Mouse (Mus musculus) adrenal gland, adult 2 months (tissue): ENCODE measurements around the gene Npas3. TPM values are rescaled to one million over a fixed set of nuclear protein-coding genes. Genes with fewer than 3 reads are reported as not detected.

Experiments
- DNase-seq: peaks from one replicate; pipeline ENCODE4 v3.0.0; 2021
- polyA plus RNA-seq: library from polyadenylated mRNA; depleted of rRNA; stranded (reverse); fragments of >200 nt; gene quantifications from 2 replicates; pipeline ENCODE4 v1.2.3, GENCODE M21; 2012
- total RNA-seq, 2 experiments: library from RNA; stranded (reverse); gene quantifications; 2 replicates each; pipeline ENCODE4 v1.2.3; 2021

Gene Npas3
- total and polyA plus RNA-seq, 3 experiments = 0.98 to 4.4 (median 2.1) TPM

DNA sequence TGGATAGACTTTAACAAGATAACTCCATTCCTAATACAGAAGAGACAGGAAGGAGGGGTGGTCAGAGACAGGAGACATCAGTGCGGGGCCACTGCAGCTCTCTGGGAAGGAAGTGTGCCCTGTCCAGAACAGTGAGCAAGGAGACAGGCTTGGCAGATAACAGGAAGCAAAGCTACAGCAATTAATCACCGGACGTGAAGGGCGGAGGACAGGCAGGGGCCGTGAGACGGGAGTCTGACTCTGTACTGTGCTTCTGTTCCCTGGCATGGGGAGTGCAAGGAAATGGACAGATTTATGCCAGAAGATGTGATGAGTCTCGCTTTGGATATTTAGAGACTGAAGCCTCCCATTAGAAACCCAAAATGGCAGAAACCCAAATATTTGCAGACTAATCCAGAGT is 47.3 kb downstream of the Npas3 start:
- peak; percentile 52 for DNase-seq

DNA sequence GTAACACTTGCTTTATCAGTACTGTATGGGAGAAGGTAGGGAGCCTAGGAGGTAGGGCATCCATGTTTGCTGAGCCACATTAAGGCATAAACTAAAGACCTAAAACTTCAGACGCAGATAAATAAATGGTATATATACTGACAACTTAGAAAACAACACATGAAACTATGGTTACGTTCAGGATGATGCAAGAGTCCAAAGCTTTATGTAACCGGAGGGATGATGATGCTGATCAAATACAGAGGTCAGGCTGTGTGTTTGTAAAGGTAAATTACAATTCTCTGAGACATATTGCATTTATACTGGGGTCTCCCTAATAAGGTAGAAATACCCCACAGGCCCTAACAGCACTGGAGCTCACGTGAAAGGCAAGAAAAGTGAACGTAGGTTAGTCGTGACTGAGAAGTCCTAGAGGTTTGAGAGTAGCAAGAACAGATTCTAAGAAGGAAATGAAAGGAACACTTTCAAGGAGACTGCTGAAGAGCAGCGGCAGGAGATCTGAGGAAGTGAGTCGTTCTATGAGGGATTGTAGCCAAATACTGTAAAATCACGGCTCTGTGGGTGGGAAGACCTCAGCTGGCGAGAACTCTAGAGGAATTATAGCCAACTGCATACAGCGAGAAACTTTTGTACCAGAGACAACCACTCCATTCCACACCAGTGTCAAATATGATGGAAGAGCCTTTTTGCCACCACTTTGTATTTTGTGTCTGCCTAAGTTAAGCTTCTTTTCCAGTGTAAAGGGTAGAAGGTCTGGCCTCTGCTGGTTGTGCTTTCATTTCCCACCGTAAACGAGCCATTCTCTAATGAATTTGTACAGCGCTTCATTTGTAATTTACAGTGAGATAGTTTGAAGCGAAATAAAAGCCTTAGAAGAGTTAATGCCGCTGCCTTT is 49.7 kb downstream of the Npas3 start:
- DNase-seq = no peak

DNA sequence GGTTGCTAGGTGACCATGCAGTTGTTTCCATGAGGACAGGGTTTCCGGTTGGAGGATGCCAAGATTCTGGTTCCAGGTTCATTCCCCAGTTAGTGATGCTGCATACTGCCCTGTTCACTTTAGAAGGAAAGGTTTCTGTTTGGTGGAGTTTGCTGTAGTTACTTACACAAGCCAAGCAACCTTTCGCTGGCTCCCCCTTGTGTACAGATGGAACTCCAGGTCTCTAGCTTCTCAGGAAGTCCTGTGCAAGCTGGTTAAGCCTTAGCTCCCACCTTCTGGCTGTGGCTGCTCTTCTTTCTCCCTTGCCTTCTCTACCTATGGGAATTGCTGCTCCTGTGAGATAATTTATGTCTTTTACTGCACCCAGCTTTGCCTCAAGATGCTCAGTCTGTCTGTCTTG is 52.5 kb downstream of the Npas3 start:
- DNase-seq = peak; percentile 15

DNA sequence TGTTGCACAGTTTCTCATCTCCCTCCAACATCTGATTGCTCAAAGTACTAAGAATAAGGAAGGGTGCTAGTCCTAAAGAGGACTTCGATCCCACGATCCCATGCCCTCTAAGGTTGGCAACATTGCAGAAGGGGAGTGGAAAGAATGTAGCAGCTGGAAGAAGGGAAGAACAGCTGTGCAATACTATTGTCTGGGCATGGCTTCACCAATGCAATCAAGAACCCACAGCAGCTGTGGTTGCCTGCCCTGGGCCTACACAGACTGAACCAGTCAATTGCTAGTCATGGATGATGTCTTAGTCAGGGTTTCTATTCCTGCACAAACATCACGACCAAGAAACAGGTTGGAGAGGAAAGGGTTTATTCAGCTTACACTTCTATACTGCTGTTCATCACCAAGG is 53.7 kb downstream of the Npas3 start:
- no peak for DNase-seq

DNA sequence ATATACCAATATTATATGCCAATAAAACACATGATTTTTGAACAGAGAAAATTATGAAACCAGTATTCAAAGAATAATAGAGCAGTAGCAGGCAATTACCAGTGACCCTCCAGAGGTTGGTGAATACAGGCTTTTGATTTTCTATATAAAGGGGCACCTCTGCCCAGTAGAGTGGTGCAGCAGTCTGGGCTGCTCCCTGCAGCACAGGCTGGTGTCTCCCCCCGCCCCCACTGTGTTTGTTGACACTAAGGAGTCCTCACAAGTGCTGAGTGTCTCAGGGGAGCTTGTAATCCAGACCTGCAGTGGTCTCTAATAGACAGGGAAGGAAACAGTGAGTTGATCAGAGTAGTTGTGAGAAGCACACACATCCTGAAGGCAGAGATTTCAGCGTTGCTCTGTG is 68.2 kb downstream of the Npas3 start:
- DNase-seq = no peak

DNA sequence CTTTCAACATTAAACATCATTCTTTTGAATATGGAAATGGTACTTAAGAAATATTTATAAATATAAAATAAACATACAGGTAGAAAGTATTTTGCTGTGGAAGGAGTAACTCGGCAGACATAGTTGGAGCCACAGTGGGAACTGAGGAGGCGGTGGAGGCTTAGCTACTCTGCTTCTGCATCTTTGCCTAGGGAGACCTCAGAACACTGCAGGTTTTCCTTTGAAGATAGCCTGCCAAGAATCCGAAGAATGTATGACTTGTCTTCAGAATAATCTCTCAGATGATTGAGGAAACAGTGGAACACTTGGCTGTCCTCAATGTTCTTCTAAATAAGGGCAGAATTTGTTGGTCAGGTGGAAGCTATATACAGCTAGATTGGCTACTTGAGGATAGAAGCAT is 69.3 kb downstream of the Npas3 start:
- DNase-seq = no peak

DNA sequence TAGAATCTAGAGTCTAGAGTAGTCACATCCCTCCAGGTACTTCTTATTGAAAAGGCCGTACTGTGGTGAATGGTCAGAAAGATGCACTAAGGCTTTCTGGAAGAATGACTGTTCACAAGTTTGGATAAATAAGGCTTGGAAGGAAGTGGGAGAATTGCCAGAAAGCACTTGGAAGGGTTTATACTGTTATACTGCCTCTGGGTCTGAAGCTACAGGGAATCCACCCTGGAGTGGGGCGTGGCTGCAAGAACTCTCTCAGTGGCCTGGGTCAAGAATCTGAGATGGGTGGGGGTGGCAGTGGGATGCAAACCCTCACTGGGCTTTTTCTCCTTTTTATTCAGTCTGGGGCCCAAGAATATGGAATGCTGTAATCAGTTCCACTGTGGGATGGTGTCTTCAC is 72.0 kb downstream of the Npas3 start:
- no peak for DNase-seq

DNA sequence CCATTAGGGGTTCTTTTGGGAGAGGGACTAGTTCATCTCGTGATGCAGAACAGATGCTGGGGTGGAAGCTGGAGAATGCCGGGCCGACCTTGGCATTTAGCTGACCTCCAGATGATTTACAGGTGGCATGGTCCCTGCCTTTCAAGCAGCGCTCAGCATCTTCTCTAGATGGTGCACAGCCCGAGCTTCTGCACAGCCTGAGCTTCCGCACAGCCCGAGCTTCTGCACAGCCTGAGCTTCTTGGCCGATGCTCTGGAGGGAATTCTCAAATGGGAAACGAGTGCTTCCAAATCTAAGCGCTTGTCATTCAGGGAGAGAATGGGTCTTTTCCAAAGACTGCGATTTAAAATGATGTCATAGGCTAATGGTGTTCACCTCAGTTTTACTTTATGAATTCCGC is 72.5 kb downstream of the Npas3 start:
- DNase-seq = peak; percentile 30

DNA sequence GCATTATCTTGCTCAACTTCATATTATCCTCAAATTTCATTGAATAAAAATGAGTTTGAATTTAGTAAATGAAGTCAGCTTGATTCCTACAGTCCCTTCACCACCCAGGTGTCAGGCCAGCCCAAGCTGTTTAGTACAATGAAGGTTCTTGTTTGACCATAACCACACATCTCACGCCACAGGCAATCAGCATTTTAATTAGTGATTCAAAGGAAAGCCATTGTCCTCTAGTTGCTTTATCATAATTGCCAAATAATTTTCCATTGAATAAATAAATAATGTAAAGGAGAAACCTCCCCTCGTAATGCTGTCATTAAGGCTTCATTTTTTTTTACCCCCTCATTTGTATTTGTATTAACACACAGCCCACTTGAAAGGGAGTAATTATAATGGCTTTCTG is 73.5 kb downstream of the Npas3 start:
- DNase-seq = no peak

DNA sequence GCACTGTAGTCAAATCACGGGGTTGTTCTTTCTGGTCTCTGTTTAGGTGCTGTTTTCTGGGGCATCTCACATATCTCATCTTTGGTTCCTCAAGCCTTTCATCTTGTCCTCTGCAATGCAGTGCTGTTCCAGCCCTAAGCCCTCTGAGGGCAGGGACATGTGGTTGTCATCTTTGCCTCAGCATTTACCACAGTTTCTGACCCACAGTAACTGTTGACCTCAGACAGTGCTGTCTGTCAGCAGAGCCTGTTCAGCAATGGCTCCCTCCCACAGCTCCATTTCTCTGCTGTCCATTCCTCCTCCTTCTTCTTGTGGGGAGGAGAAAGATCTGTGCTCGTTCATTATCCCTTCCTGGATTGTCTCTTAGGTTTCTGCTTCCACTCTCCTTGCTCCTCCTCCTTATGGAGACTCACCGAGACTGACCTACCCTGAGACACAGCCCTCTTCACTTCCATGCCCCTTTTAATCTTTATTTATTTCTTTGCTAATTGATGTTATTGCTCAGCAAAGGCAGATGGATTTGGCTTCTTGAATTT is 79.2 kb downstream of the Npas3 start:
- DNase-seq = no peak

DNA sequence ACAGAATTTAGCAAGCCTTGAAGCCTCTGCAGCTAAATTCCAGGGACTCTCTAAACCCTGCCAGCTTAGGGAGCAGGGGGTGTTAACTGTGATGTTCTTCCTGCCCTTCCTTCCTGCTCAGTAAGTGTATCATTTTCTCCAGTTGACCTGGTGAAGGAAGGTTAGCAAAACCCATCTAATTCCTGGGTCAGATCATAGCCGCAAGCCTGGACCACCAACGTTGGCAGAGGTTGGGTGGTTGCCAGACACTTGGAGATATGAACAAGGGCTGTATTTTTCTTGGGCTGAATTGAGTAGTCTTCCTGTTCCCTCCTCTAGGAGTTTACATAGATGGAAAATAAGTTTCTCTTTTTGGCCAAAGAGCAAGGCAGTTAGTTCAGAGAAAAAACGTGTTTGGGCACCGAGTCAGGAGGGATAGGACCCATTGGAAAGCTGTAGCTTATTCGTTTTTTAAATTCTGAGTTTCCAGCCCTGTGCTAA is 79.8 kb downstream of the Npas3 start:
- peak; percentile 6 for DNase-seq

DNA sequence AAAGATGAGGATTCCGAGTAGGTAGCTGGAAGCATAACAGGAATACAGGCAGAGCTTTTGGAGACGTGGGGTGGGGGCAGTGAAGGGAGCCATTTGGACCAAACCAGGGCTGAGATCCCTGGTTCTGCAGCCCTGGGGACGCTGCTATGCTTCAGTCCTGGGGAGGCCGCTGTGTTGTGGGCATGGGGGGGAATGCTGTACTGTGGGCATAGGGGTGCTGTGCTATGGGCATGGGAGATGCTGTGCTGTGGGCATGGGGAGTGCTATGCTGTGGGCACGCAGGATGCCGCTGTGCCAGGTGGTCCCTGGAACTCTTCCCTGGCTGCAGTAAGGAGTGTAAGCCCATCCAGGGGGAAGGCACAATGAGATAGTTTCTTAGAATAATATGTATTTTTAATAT is 81.7 kb downstream of the Npas3 start:
- no peak for DNase-seq

DNA sequence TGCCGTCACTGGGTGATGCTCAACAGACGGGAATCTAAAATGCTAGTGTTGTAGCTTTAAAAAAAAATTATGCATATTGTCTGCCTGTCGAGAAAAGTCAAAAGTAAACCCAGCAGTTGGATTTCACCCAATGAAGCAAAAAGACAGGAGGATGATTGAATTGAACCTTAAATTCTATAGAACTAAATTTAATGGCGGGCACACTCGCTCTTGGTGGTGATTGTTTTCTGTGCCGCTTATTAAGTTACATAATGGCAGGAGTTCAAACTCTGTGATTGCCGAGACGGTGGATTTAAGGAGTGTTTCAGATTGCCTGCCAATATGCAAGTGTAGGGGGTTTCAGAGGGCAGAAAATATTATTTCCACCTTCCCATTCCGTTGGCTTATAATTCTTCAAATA is 82.9 kb downstream of the Npas3 start:
- DNase-seq = no peak

DNA sequence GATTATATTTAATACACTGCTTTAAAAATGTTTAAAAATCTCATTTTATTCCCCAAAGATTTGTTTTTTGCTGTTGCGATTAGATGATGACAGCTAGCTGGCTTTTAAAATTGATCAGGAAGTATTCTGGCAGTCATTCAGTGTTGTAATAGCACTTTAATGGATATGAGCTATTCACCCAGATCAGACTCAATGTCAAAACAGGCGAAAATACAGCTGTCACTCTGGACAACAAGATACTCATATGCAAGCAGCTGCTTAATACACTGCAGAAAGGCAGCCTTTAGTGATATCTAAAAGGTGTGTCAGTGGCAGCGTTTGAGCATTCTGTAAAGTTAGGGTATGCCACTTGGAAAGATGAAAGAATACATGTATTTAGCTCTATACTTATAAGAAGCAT is 83.3 kb downstream of the Npas3 start:
- DNase-seq = no peak

DNA sequence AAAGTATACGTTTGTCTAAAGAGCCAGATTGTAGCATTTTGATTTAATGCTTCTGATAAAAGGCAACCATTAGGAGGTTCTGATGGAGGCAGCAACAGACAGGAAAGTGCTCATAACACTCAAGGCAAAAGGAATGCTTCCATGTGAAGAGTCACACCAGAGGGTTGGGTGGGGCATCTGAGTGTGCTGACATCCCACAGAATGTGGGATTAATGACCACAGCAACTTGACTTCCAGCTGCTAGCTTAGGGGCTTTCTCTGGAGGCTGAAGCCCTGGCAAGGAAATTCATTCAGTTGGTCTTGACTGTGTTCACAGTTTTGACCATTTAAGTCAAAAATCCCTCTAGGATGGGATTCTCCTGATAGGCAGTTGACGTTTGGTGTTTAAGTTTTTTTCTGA is 84.8 kb downstream of the Npas3 start:
- no peak for DNase-seq

DNA sequence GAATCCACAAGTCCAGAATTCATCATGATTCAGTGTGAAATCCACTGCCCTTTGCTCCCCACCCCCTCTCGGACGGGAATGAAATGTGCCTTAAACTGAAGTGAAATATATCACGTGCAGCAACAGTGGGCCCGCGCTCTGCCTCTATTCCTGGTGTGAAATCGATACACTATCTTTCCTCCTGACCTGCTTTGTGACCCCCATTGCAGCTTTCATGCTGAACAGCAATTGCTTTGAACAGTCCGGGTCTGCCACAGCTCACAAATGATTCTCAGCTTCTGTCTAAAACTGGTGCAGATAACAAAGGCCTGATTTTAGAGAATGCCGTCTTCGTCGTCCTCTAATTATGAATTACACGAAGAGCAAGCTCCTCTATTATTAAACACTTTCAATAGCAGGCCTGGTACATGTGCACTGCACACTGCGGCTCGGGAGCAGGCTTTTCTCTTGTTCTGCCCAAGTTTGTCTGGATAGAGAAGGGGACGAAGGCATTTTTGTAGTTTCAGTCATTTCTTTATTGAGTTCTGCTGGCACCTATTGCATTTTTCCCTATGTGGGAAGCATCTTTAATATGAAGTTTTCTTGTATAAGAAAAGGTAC is 90.0 kb downstream of the Npas3 start:
- DNase-seq = no peak

DNA sequence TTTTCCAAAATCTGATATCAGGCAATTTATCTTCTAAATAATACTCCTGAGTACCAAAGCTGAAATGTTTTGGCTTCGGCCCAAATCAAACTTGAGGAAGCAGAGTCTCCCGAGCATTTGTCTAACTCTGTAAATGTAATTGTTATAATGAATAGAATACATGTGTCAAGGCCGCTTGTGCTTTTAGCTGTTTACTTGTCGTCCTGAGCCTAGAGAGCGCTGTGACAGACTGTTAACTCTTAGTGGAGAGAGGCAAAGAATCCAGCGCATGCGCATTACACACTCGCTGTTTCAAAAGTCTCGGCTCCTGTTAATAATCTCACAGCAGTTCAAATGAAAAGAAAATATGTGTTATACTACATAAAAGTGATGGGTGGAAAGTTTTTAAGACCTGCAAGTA is 94.3 kb downstream of the Npas3 start:
- peak; percentile 3 for DNase-seq

DNA sequence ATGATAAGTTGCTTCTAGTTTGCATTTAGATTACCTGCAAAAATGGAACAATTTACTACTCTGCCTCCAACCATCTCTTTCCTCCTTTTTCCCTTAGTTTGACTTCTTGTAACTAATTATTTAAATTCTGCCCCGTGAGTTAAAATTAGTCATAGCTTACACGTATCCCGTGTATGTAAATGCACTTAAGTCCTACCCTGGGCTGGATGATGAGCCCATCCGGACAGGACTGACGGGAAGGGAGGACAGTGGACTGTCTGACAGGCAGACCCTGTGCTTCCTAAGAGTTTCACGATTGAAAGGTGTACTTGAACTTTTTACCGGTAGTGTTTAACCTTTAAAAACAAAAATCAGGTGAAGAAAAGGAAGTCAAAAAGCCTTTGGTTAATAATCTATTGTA is 103.4 kb downstream of the Npas3 start:
- no peak for DNase-seq

DNA sequence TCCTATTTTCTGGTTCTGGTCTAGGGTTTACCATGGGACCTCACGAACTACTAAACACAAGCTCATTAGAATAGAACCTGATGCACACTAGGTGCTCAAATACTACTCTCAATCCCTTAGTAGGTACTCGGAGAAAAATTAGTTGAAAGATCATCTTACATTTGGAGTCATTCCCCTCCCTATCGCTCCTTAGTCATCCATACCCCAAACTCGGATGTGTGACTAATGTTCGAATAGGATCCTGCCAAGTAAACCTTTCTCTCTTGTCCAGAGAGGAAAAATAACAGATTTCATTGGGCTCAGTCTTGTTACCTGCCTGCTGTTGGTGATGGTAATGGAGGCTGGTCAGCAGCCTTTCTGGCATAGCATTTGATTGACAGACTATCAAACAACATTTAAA is 117.3 kb downstream of the Npas3 start:
- DNase-seq = no peak

DNA sequence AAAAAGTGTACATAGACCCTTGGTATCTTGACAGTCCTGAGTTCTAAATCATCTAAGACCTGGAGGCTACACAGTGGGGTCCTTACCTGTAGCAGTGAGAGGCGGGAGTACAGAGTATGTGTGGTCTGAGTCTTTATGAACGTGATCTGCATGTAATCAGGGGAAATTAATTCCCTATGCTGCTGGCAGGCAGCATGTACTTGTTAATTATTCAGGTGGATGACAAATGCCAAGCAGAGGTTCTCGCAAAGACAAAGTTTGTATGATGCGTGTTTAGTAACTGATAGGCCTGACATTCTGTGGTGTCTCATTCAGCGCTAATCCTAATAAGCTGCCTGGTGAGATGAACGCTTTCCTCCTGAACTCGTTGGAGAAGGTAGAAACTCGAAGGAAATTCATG is 136.4 kb downstream of the Npas3 start:
- no peak for DNase-seq

DNA sequence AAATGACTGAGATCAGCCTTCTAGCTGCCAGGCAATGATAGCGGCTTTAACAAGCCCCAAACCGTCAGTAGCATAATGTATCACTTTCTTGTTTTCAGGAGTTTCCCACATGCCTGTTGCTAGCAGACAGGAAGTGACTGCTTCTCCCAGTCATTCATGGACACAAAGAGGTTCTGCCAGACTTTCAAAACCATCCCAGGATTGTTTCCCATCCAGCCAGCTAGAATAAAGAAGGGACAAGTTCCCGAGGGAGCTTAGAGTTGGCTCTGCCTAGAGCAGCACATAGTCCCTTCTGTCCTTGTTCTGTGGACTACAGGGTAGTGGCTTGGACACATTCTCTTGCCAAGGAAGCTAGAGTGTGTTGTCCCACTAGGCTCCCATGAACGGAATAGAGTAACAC is 157.4 kb downstream of the Npas3 start:
- DNase-seq = no peak

DNA sequence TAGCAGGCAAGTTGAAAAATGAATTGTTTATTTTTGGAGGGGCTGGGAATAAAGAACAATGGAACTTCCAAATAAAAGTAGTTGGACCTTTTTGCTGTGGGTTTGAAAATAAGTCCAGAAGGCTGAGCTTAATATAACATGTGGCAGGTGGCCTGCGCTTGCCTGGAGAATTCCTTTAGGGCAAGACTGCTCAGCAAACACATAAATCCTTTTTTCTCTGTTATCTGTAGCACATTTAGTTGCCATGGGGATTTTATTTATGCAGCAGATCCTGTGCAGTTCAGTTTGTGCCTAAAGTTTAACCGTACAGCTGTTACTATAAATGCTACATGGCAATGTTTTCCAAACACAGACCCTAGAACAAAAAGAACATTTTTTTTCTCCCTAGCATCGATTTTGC is 159.3 kb downstream of the Npas3 start:
- DNase-seq = no peak

DNA sequence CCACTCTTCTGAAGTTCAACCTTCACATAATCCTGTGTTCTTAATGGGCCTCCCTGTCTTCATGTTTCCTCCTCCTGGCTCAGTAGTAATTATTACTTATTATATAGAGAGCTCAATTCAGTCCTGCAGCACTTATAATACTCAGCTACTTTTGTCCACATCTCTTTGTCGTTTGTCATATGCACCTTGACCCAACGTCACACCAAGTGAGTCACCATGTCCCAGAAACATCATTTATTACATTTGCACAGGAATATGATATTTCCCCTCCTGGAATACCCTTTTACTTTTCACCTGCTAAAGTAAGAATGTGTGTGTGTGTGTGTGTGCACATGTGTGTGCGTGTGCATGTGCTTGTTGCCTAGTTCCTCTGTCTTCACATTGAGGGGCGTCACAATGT is 161.2 kb downstream of the Npas3 start:
- DNase-seq = peak; percentile 51

DNA sequence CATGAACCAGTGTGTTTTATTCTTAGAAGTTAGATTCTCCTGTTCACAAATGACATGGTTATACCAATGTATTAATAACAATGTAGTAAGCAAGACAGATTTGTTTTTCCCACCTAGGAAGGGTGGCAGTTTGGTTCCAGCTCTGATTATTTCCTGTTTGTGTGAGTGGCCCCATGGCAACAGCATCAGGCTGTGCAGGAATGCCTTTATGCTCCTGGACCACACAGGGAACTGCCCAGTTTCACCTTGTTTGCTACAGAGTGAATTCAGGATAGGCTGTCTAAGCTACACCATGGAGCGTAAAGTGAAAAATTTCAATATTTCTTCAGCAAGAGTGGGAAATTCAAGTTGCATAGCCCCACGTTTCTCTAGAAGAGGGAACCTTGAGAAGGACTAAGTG is 162.2 kb downstream of the Npas3 start:
- DNase-seq = no peak
